Mouse (Mus musculus): Measurements from ENCODE around the gene Dph5.

DNA sequence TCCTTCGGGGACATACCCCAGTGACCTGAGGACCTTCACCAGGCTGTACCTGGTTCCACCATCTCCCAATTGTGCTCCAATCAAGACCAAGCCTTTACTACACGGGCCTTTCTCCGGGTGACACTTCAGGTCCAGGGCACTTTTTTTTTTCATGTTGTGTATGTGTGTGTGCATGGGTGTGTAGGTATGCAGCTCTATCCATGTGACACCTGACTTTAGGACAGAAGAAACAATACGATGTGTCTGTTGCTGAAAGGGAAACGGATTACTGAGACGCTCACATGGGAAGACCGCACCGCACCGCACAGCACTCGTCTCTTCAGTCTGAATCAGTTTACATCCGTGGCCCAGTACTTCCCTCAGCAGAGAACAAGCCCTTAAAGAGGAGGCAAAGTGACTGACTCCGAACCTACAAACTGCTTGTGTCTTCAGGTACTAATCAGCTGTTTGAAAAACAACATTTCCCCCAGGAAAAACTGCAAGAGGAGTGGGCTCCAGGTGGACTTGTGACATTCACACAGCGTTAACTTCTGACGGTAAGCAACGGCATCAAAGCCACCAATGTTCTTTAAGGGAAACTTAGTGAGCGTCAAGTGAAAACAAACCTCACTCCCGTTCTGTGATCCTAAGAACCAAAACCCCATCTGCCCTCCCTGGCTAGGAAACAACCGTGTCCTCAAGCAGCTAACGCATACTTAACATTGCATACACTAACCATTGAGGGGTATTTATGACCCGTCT, 83.6 kb downstream of the Dph5 start:
- no peak for TF ChIP-seq KAT2A (IDR thresholded peaks at IDR 0.05; ENCODE audit: insufficient replicate concordance, low read length)
- no peak for TF ChIP-seq CTCF (conservative IDR thresholded peaks at IDR 0.05 in 1 of 2, IDR thresholded peaks at IDR 0.05 in 1 of 2; ENCODE audit: low read depth in 2 of 2, low read length in 2 of 2)
- TF ChIP-seq POLR2A (IDR thresholded peaks at IDR 0.05; ENCODE audit: low read depth, low read length), result no peak
- TF ChIP-seq UBTF (IDR thresholded peaks at IDR 0.05; ENCODE audit: low read depth, low read length), result no peak
- TF ChIP-seq MEF2A (IDR thresholded peaks at IDR 0.05; ENCODE audit: borderline replicate concordance, low read depth, low read length), result no peak
- no peak for TF ChIP-seq ZMIZ1 (IDR thresholded peaks at IDR 0.05; ENCODE audit: low read depth, low read length)
- TF ChIP-seq MYC (IDR thresholded peaks at IDR 0.05; ENCODE audit: low read depth, low read length), result no peak
- TF ChIP-seq JUND (conservative IDR thresholded peaks at IDR 0.05; ENCODE audit: low read depth, low read length), result no peak
- no peak for TF ChIP-seq CHD1 (IDR thresholded peaks at IDR 0.05; ENCODE audit: low read depth, low read length)
- TF ChIP-seq TBP (conservative IDR thresholded peaks at IDR 0.05; ENCODE audit: low read depth, low read length), result no peak
- TF ChIP-seq BHLHE40 (IDR thresholded peaks at IDR 0.05; ENCODE audit: low read depth, low read length), result no peak
